1 mouse cellular context compared by ENCODE assay signal in the genomic region with DNA sequence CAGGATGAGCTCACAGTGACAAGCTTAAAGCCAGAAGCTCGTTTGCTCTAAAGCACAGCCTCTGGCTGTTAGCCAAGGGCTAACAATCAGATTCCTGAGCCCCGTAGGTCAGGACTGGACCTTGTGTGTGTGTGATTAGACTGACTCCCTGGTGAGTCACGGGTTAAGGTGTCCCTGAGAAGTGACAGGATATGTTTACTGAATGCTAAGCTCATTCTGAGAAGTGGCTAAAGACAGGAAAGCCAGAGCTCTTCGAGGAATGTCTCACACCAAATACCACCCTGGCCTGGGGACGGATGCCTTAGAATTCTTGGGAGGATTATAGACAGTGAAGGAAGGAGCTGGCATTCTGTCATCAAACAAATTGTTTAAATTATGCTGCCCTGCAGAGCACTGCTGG.
TF ChIP-seq lines count a peak whose summit lies in the region.

No protein-coding gene starts in this region.

TF ChIP-seq in myocyte, 11 proteins besides CTCF, POLR2A, EP300 and RAD21:
- TF ChIP-seq MAX (IDR thresholded peaks at IDR 0.05; ENCODE audit: low read depth) = no peak
- TF ChIP-seq USF1 (IDR thresholded peaks at IDR 0.05; ENCODE audit: low read depth) = no peak
- no peak for TF ChIP-seq TCF12 (IDR thresholded peaks at IDR 0.05; ENCODE audit: insufficient read depth, poor library complexity, severe bottlenecking)
- no peak for TF ChIP-seq E2F4 (IDR thresholded peaks at IDR 0.05; ENCODE audit: insufficient read depth)
- no peak for TF ChIP-seq MYOG (IDR thresholded peaks at IDR 0.05; ENCODE audit: control insufficient read depth in 1 of 3, insufficient read depth in 1 of 3, insufficient read length in 2 of 3, low read depth in 2 of 3)
- TF ChIP-seq SRF (IDR thresholded peaks at IDR 0.05; ENCODE audit: control insufficient read depth, insufficient read length, low read depth) = no peak
- no peak for TF ChIP-seq CEBPB (IDR thresholded peaks at IDR 0.05; ENCODE audit: insufficient read depth, poor library complexity, severe bottlenecking)
- no peak for TF ChIP-seq MYOD1 (IDR thresholded peaks at IDR 0.05; ENCODE audit: control insufficient read depth in 1 of 3, insufficient read length in 2 of 3, low read depth in 2 of 3)
- TF ChIP-seq POLR2AphosphoS2 (IDR thresholded peaks at IDR 0.05; ENCODE audit: insufficient read length, low read depth) = no peak
- no peak for TF ChIP-seq TCF3 (IDR thresholded peaks at IDR 0.05; ENCODE audit: insufficient read length, low read depth)
- no peak for TF ChIP-seq REST (IDR thresholded peaks at IDR 0.05; ENCODE audit: insufficient read depth, insufficient read length)
